Mouse (Mus musculus): ENCODE measurements around the gene Cela2a.

GRCm38 (mm10) chr4:141786141-141786540 lies 39.8 kb downstream of the Cela2a start:
- TF ChIP-seq CTCF (IDR thresholded peaks at IDR 0.05), result no peak
- TF ChIP-seq POLR2A (IDR thresholded peaks at IDR 0.05; ENCODE audit: insufficient read depth, low read depth, low read length), result no peak
